Mouse (Mus musculus): ENCODE measurements at regions not wholly inside any gene's neighbourhood (a gene's known extent, or its start where the extent isn't known, plus 50 kb on each side); places are given as distances from the start of the nearest gene placed in this dataset.

- no peak for TF ChIP-seq CTCF (IDR thresholded peaks at IDR 0.05)
- no peak for TF ChIP-seq POLR2A (IDR thresholded peaks at IDR 0.05; ENCODE audit: insufficient read depth, low read depth, low read length)
- no peak for TF ChIP-seq EP300 (IDR thresholded peaks at IDR 0.05; ENCODE audit: insufficient read depth, low read depth, low read length)
Observed at GRCm38 (mm10) chr7:111212188-111212587, 129.4 kb upstream of the Eif4g2 start.
